Mouse (Mus musculus) forebrain, embryonic 14.5 days (tissue): ENCODE measurements at regions not wholly inside any gene's neighbourhood (a gene's known extent, or its start where the extent isn't known, plus 50 kb on each side); places are given as distances from the start of the nearest gene placed in this dataset.

Source experiments
- ATAC-seq: fragments of 200-750 bp; cut with Nextera tagmentation; 2 replicates; pipeline ENCODE4 v1.8.0; 2017; ENCODE audit warnings: mild to moderate bottlenecking, moderate library complexity
- DNase-seq: peaks from one replicate; pipeline ENCODE4 v3.0.0-alpha.2; 2015; ENCODE audit warnings: low spot score
- H3K27ac ChIP-seq: fragments of 300-500 bp; sonication (generic); 2 replicates; pipeline ENCODE4 v1.5.1; 2014; ENCODE audit warnings: low read depth, mild to moderate bottlenecking, control low read depth, low read length, moderate library complexity
- H3K27me3 ChIP-seq: fragments of 300-500 bp; sonication (generic); replicated peaks from 2 replicates; pipeline ENCODE4 v1.6.1; 2014; ENCODE audit warnings: low read length, control low read depth, mixed read lengths; ENCODE audit not compliant: control insufficient read depth, insufficient read depth
- H3K36me3 ChIP-seq: fragments of 300-500 bp; sonication (generic); 2 replicates; pipeline ENCODE4 v1.6.1; 2014; ENCODE audit warnings: low read length, control low read depth; ENCODE audit not compliant: control insufficient read depth, insufficient read depth
- H3K4me1 ChIP-seq: fragments of 300-500 bp; sonication (generic); 2 replicates; pipeline ENCODE4 v1.6.1; 2014; ENCODE audit warnings: antibody characterized with exemption, low read length, control low read depth; ENCODE audit not compliant: control insufficient read depth, insufficient read depth
- H3K4me2 ChIP-seq: fragments of 300-500 bp; sonication (generic); 2 replicates; pipeline ENCODE4 v1.6.1; 2014; ENCODE audit warnings: mild to moderate bottlenecking, control low read depth, low read length
- H3K4me3 ChIP-seq: fragments of 300-500 bp; sonication (generic); 2 replicates; pipeline ENCODE4 v1.5.1; 2014; ENCODE audit warnings: low read depth, low read length, control low read depth
- H3K9ac ChIP-seq: fragments of 300-500 bp; sonication (generic); 2 replicates; pipeline ENCODE4 v1.6.1; 2014; ENCODE audit warnings: mild to moderate bottlenecking, low read length, control low read depth, moderate library complexity
- H3K9me3 ChIP-seq: fragments of 300-500 bp; sonication (generic); replicated peaks from 2 replicates; pipeline ENCODE4 v1.6.1; 2016; ENCODE audit warnings: low read length, control low read depth, mixed read lengths; ENCODE audit not compliant: control insufficient read depth
- WGBS: fragments of 180-500 bp; shearing (Covaris S2); extraction: QIAGEN DNeasy Blood & Tissue Kit; methylation state at CpG from one replicate; pipeline ENCODE4 v1.1.7; 2014; 5-methylcytosine and 5-hydroxymethylcytosine counted together

GRCm38 (mm10) chr14:76625589-76626368 lies 69.1 kb upstream of the Serp2 start:
- Histone ChIP-seq H3K4me1 (peaks cover 18% of the 10 kb centered on the region), H3K9me3 (no peaks in the 10 kb centered on the region), H3K27me3 (no peaks in the 10 kb centered on the region), H3K9ac (no peak overlapping the region), H3K4me2 (no peak overlapping the region), H3K36me3 (no peaks in the 10 kb centered on the region), H3K4me3 (no peak overlapping the region), H3K27ac (peak overlapping the region; percentile 40)
- ATAC-seq: no peak; the same call in 1 of the 2 replicates
- 57% methylated on average over 10 of the region's 10 CpGs for WGBS
- peak; percentile 29 for DNase-seq

GRCm38 (mm10) chr14:76624626-76625378 lies 68.1 kb upstream of the Serp2 start:
- Histone ChIP-seq H3K36me3 (no peaks in the 10 kb centered on the region), H3K4me2 (no peak overlapping the region), H3K4me1 (peaks cover 18% of the 10 kb centered on the region), H3K4me3 (no peak overlapping the region), H3K27me3 (no peaks in the 10 kb centered on the region), H3K9me3 (no peaks in the 10 kb centered on the region), H3K9ac (no peak overlapping the region), H3K27ac (no peak overlapping the region)
- WGBS: 72% methylated on average over 7 of the region's 7 CpGs
- DNase-seq (no peak), ATAC-seq (no peak)

- Histone ChIP-seq H3K36me3 (no peaks in the 10 kb centered on the region), H3K9ac (no peak overlapping the region), H3K27ac (peak overlapping the region; percentile 21; the same call in 1 of the 2 replicates), H3K27me3 (no peaks in the 10 kb centered on the region), H3K4me2 (no peak overlapping the region), H3K4me1 (peaks cover 25% of the 10 kb centered on the region), H3K9me3 (no peaks in the 10 kb centered on the region), H3K4me3 (no peak overlapping the region)
- no peak for ATAC-seq
- 24% methylated on average over 10 of the region's 10 CpGs for WGBS
- DNase-seq: peak; percentile 36
Observed at GRCm38 (mm10) chr14:76623371-76623988, 66.8 kb upstream of the Serp2 start.

GRCm38 (mm10) chr14:76622634-76623291 lies 66.1 kb upstream of the Serp2 start:
- 7% methylated on average over 11 of the region's 11 CpGs for WGBS
- DNase-seq (peak; percentile 64), ATAC-seq (peak; percentile 37; the same call in 1 of the 2 replicates)
- H3K9me3 ChIP-seq: no peaks in the 10 kb centered on the region
- no peak overlapping the region for H3K9ac ChIP-seq
- H3K27me3 ChIP-seq: no peaks in the 10 kb centered on the region
- no peak overlapping the region for H3K4me3 ChIP-seq
- 0 out of 2 replicates have a peak overlapping the region, but pooled peaks have one; percentile 8 for H3K4me2 ChIP-seq
- H3K27ac ChIP-seq: 0 out of 2 replicates have a peak overlapping the region, but pooled peaks have one; percentile 17
- no peaks in the 10 kb centered on the region for H3K36me3 ChIP-seq
- peaks cover 29% of the 10 kb centered on the region for H3K4me1 ChIP-seq

GRCm38 (mm10) chr14:76619038-76619409 lies 62.3 kb upstream of the Serp2 start:
- Histone ChIP-seq H3K36me3 (no peaks in the 10 kb centered on the region), H3K27ac (peak overlapping the region; percentile 80; the same call in 1 of the 2 replicates), H3K4me3 (no peak overlapping the region), H3K9ac (no peak overlapping the region), H3K27me3 (no peaks in the 10 kb centered on the region), H3K4me1 (peaks cover 29% of the 10 kb centered on the region), H3K9me3 (no peaks in the 10 kb centered on the region), H3K4me2 (no peak overlapping the region)
- ATAC-seq (peak; percentile 19; the same call in 1 of the 2 replicates), DNase-seq (peak; percentile 48)
- 51% methylated on average over 6 of the region's 7 CpGs for WGBS

GRCm38 (mm10) chr14:76618331-76619037 lies 61.8 kb upstream of the Serp2 start:
- no peaks in the 10 kb centered on the region for H3K27me3 ChIP-seq
- ATAC-seq (peak; percentile 6; the same call in 1 of the 2 replicates), DNase-seq (peak; percentile 35)
- no peaks in the 10 kb centered on the region for H3K9me3 ChIP-seq
- 56% methylated on average over 14 of the region's 14 CpGs for WGBS
- no peaks in the 10 kb centered on the region for H3K36me3 ChIP-seq
- no peak overlapping the region for H3K9ac ChIP-seq
- H3K4me1 ChIP-seq: peaks cover 25% of the 10 kb centered on the region
- H3K27ac ChIP-seq: peak overlapping the region; percentile 80; the same call in 1 of the 2 replicates
- no peak overlapping the region for H3K4me2 ChIP-seq
- H3K4me3 ChIP-seq: no peak overlapping the region

- 89% methylated on average over 1 of the region's 1 CpGs for WGBS
Observed at GRCm38 (mm10) chr14:76617889-76618288, 61.2 kb upstream of the Serp2 start.

GRCm38 (mm10) chr14:76617447-76617846 lies 60.8 kb upstream of the Serp2 start:
- Histone ChIP-seq H3K36me3 (no peaks in the 10 kb centered on the region), H3K4me1 (peaks cover 15% of the 10 kb centered on the region), H3K4me3 (no peak overlapping the region), H3K4me2 (no peak overlapping the region), H3K9ac (no peak overlapping the region), H3K9me3 (no peaks in the 10 kb centered on the region), H3K27me3 (no peaks in the 10 kb centered on the region), H3K27ac (peak overlapping the region; percentile 80)
- DNase-seq (peak; percentile 80), ATAC-seq (peak; percentile 83)
- 63% methylated on average over 11 of the region's 11 CpGs for WGBS

More at GRCm38 (mm10) chr14:76617889-76618288, 61.2 kb upstream of the Serp2 start:
- H3K27me3 ChIP-seq: no peaks in the 10 kb centered on the region
- DNase-seq: no peak
- H3K4me1 ChIP-seq: peaks cover 19% of the 10 kb centered on the region
- H3K9ac ChIP-seq: no peak overlapping the region
- ATAC-seq: no peak
- no peaks in the 10 kb centered on the region for H3K36me3 ChIP-seq
- peak overlapping the region; percentile 80 for H3K27ac ChIP-seq
- H3K9me3 ChIP-seq: no peaks in the 10 kb centered on the region
- H3K4me2 ChIP-seq: no peak overlapping the region
- no peak overlapping the region for H3K4me3 ChIP-seq
